Mouse (Mus musculus) neural tube, embryonic 11.5 days (tissue): ENCODE results near the gene Cacna1c. TPM values are rescaled to one million over a fixed set of nuclear protein-coding genes. Genes with fewer than 3 reads are reported as not detected.

Experiments used
- ATAC-seq: fragments of 200-750 bp; cut with Nextera tagmentation; 2 replicates; pipeline ENCODE4 v1.8.0; 2017; ENCODE audit warnings: moderate number of reproducible peaks, mild to moderate bottlenecking, moderate TSS enrichment, moderate library complexity; ENCODE audit not compliant: insufficient read depth, low FRiP score, low TSS enrichment
- DNase-seq: peaks from one replicate; pipeline ENCODE4 v3.0.0-alpha.2; 2015; ENCODE audit warnings: low spot score
- H3K27ac ChIP-seq: fragments of 300-500 bp; sonication (generic); 2 replicates; pipeline ENCODE4 v1.5.1; 2014; ENCODE audit warnings: low read depth, mild to moderate bottlenecking, low read length
- H3K27me3 ChIP-seq: fragments of 300-500 bp; sonication (generic); 2 replicates; pipeline ENCODE4 v1.6.1; 2014; ENCODE audit warnings: mild to moderate bottlenecking, low read length, mixed read lengths; ENCODE audit not compliant: control insufficient read depth, insufficient read depth
- H3K36me3 ChIP-seq: fragments of 300-500 bp; sonication (generic); 2 replicates; pipeline ENCODE4 v1.6.1; 2014; ENCODE audit warnings: mild to moderate bottlenecking, low read length, moderate library complexity, mixed read lengths; ENCODE audit not compliant: control insufficient read depth, insufficient read depth
- H3K4me1 ChIP-seq: fragments of 300-500 bp; sonication (generic); 2 replicates; pipeline ENCODE4 v1.6.1; 2014; ENCODE audit warnings: low read length, mixed read lengths; ENCODE audit not compliant: control insufficient read depth, insufficient read depth
- H3K4me2 ChIP-seq: fragments of 300-500 bp; sonication (generic); 2 replicates; pipeline ENCODE4 v1.6.1; 2014; ENCODE audit warnings: low read depth, mild to moderate bottlenecking, moderate library complexity
- H3K4me3 ChIP-seq: fragments of 300-500 bp; sonication (generic); 2 replicates; pipeline ENCODE4 v1.5.1; 2014; ENCODE audit warnings: low read depth, low read length
- H3K9ac ChIP-seq: fragments of 300-500 bp; sonication (generic); 2 replicates; pipeline ENCODE4 v1.6.1; 2014; ENCODE audit warnings: mild to moderate bottlenecking, low read length
- H3K9me3 ChIP-seq: fragments of 300-500 bp; sonication (generic); 2 replicates; pipeline ENCODE4 v1.6.1; 2016; ENCODE audit warnings: low read length; ENCODE audit not compliant: control insufficient read depth
- WGBS: fragments of 180-500 bp; shearing (Covaris S2); extraction: QIAGEN DNeasy Blood & Tissue Kit; methylation state at CpG from one replicate; pipeline ENCODE4 v1.1.7; 2014; 5-methylcytosine and 5-hydroxymethylcytosine counted together
- polyA plus RNA-seq: library from polyadenylated mRNA; unstranded; fragments of >200 nt; fragmentation: Nextera tagmentation; extraction: Ambion mirVana; gene quantifications from 2 replicates; pipeline ENCODE4 v1.2.1, GENCODE M21; 2014

Cacna1c gene
- polyA plus RNA-seq, 1 experiment from 2014 or later: 3.3 TPM

DNA sequence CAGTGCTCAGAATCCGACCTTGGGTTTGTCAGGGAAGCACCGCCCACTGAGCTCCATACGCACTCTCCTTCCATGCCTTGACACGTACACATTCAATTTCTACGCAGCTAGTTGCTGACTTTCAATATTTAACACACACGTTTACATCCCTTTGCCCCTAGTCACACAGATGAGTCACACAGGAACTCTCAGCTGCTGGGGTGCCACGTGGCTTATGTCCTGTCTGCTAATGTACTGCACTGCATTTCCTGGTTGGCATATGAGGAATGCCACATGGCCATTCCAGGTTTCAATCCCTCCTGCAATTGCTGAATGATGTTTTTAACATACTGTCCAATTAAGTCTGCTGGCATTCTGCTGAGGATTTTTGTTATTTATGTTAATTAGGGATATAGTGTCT, 574.4 kb downstream of the Cacna1c start:
- no peaks in the 10 kb centered on the region for H3K9me3 ChIP-seq
- no peak overlapping the region for H3K4me2 ChIP-seq
- H3K27me3 ChIP-seq: no peaks in the 10 kb centered on the region
- no peak for DNase-seq
- no peak overlapping the region for H3K9ac ChIP-seq
- H3K36me3 ChIP-seq: no peaks in the 10 kb centered on the region
- H3K4me1 ChIP-seq: no peaks in the 10 kb centered on the region
- H3K27ac ChIP-seq: no peak overlapping the region
- H3K4me3 ChIP-seq: no peak overlapping the region
- 82% methylated on average over 7 of the region's 7 CpGs for WGBS
- ATAC-seq: no peak

DNA sequence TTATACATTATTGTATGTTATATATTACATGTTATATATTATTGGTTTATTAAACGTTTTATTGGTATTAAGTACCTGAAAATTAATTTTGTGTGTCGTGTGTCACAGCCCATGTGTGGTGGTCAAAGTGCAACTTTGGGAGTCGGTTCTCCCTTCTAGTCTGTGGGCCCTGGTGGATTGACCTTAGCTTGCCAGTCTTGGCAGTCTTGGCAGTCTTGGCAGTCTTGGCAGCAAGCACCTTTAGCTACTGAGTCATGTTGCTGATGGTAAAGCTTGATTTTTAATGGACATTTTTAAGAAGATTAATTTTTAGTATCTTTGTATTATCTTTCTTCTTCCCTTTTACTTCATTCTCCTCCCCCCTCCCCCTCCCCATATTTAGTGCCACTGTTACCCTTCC, 574.8 kb downstream of the Cacna1c start:
- no peak for ATAC-seq
- WGBS: 90% methylated on average over 3 of the region's 3 CpGs

DNA sequence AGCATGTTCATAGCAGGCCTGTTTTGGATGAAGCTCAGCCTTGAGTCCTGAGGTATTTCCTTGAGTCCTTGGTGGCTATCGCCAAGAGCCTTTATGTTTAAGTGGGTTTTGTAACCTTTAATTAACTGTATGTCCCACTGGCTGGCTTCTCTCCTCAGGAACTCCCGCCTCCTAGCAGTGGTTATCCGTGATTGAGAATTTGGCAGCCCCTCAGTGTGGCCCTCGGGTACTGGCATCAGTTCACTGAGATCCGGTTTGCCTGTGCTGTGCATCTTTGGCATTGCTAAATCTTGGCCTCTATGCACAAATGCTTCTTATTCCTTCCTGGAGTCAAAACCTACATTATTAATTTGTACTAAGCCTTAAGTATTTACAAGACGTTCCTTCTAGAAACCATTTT, 587.3 kb downstream of the Cacna1c start:
- H3K27ac ChIP-seq: no peak overlapping the region
- ATAC-seq (no peak), DNase-seq (no peak)
- no peaks in the 10 kb centered on the region for H3K9me3 ChIP-seq
- H3K9ac ChIP-seq: no peak overlapping the region
- 88% methylated on average over 6 of the region's 6 CpGs for WGBS
- no peak overlapping the region for H3K4me3 ChIP-seq
- no peaks in the 10 kb centered on the region for H3K27me3 ChIP-seq
- H3K36me3 ChIP-seq: no peaks in the 10 kb centered on the region
- H3K4me1 ChIP-seq: no peaks in the 10 kb centered on the region
- no peak overlapping the region for H3K4me2 ChIP-seq

More for the DNA sequence above, 574.8 kb downstream of the Cacna1c start:
- H3K27ac ChIP-seq: no peak overlapping the region
- no peaks in the 10 kb centered on the region for H3K9me3 ChIP-seq
- H3K27me3 ChIP-seq: no peaks in the 10 kb centered on the region
- H3K36me3 ChIP-seq: no peaks in the 10 kb centered on the region
- no peak overlapping the region for H3K4me3 ChIP-seq
- H3K4me2 ChIP-seq: no peak overlapping the region
- DNase-seq: no peak
- H3K9ac ChIP-seq: no peak overlapping the region
- no peaks in the 10 kb centered on the region for H3K4me1 ChIP-seq

DNA sequence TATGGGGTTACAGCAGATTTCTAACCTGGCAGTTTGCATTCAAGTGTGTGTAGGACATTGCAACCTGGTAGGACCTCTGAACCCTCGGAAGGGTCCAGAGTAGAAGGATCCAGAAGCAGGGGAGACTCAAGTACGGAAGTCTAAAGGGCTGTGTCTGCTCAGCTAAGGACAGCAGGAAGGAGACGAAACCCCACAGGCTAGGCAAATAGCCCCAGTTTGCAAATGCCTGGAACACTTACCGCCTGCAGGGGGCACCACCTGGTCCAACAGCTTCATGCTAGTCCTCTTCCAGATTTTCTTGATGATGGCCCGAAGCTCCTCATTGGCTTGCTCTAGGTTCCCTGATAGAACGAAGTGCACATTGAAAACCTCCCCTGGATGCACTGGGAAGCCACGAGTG, 590.2 kb downstream of the Cacna1c start:
- Histone ChIP-seq H3K27ac (no peak overlapping the region), H3K27me3 (no peaks in the 10 kb centered on the region), H3K36me3 (no peaks in the 10 kb centered on the region; the same call in 1 of the 2 replicates), H3K9ac (no peak overlapping the region), H3K9me3 (no peaks in the 10 kb centered on the region), H3K4me2 (no peak overlapping the region), H3K4me3 (no peak overlapping the region), H3K4me1 (no peaks in the 10 kb centered on the region)
- no peak for DNase-seq
- ATAC-seq: no peak
- 74% methylated on average over 7 of the region's 7 CpGs for WGBS

DNA sequence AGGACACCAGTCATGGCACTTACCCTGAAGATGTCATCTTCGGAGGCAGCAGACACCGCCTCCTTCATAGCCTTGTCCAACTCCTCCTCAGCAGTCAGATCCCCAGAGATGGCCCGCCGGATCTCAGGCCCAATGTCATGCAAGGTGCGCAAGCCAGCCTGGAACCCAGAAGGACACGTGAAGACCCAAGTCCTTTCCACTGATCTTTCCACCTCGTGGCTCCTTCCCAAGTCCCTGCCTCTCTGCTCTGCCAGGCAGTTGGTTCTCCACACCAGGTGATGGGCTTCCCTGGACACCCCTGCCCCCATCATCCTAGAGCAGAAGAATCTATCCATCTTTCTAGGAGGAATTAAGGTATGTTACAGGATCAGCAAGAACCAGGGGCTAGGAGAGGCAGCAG, 592.4 kb downstream of the Cacna1c start:
- Histone ChIP-seq H3K36me3 (no peaks in the 10 kb centered on the region; the same call in 1 of the 2 replicates), H3K9me3 (no peaks in the 10 kb centered on the region), H3K9ac (no peak overlapping the region), H3K4me2 (no peak overlapping the region), H3K4me3 (no peak overlapping the region), H3K27me3 (no peaks in the 10 kb centered on the region), H3K4me1 (no peaks in the 10 kb centered on the region), H3K27ac (no peak overlapping the region)
- ATAC-seq: no peak
- 90% methylated on average over 7 of the region's 7 CpGs for WGBS
- no peak for DNase-seq

DNA sequence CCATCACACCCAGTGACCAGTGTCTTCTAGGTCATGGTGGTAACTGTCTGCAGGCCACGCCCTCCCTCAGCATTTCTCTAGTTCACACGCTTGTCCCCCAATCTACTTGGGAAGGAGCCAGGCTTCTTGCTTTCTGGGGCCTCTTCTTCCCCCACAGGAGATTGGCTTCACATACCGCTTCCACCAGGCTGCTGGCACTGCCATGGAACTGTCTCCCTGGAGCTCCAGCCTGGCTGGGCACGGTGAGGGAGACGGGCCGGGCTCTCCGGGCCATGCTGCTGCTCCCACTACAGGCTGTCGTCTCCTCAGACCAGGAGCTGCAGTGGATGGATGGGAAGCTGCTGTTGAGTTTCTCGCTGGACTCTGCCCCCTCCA, 600.5 kb downstream of the Cacna1c start:
- Histone ChIP-seq H3K27ac (no peak overlapping the region), H3K27me3 (peaks cover 7% of the 10 kb centered on the region; the same call in 1 of the 2 replicates), H3K4me2 (no peak overlapping the region), H3K4me1 (peaks cover 4% of the 10 kb centered on the region; the same call in 1 of the 2 replicates), H3K9me3 (no peaks in the 10 kb centered on the region), H3K9ac (no peak overlapping the region), H3K36me3 (no peaks in the 10 kb centered on the region), H3K4me3 (no peak overlapping the region)
- DNase-seq (no peak), ATAC-seq (no peak)
- 80% methylated on average over 9 of the region's 9 CpGs for WGBS

DNA sequence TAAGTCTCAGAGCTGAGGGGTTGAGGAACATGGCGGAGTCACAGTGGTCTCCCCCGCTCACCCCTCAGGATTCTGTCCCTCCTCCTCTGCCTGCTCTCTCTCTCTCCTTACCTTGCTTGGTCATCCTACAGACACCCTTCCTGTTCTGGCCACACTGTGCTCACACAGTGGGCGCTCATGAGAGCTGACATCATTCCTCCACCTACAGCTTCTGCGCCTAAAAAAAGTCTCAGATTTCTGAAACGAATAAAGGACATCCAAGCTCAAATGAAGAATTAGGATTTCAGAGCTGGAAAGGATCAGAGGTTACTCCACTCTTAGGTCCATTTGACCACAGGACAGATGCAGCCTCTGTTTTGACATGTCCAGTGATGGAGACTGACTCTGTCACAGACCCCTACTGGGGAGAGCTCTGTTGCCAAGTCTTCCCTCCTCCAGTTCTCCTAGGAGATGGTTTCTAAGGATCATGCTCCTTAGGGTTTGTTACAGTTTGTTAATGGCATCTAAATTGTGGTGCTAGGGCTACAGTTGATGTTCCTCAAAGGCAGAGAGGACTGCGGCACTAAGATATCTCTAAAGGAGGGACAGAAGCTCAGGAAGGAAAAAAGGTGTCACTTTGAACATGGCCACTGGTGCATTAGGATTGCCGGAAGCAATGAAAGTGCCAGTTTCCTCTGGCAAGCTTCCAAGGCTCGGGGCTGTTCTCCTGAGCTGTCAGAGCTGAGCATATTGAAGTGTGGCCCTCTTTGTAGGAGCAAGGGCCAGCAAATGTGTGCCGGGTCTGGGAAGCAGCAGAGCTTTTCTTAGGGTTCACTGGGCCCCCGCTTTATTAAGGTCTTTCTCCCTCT, 601.2 kb downstream of the Cacna1c start:
- Histone ChIP-seq H3K9ac (no peak overlapping the region), H3K27me3 (peaks cover 7% of the 10 kb centered on the region; the same call in 1 of the 2 replicates), H3K4me2 (no peak overlapping the region), H3K36me3 (no peaks in the 10 kb centered on the region), H3K9me3 (no peaks in the 10 kb centered on the region), H3K27ac (no peak overlapping the region), H3K4me3 (no peak overlapping the region), H3K4me1 (peaks cover 4% of the 10 kb centered on the region; the same call in 1 of the 2 replicates)
- ATAC-seq: no peak
- no peak for DNase-seq
- WGBS: 90% methylated on average over 10 of the region's 10 CpGs

DNA sequence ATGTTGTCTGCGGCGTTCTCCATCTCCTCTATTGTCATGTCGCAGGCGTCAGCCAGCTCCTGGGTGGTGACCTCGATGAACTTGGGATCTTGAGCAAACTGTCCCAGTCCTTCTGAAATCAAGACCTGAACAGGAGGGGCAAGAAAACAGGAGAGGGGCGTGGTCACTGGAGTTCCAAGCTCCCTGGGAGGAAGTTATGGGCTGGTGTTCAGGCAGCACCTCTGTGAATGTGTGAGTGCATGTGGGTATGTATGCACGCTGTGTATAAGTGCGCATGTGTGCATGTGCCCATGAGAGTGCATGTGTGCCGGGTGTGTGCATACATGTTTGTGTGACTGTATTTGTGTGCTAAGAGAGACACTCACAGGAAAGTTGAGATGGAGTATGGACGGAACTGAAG, 602.1 kb downstream of the Cacna1c start:
- Histone ChIP-seq H3K4me1 (peaks cover 4% of the 10 kb centered on the region; the same call in 1 of the 2 replicates), H3K36me3 (no peaks in the 10 kb centered on the region), H3K9ac (peak overlapping the region; percentile 51; the same call in 1 of the 2 replicates), H3K27me3 (peaks cover 7% of the 10 kb centered on the region; the same call in 1 of the 2 replicates), H3K27ac (no peak overlapping the region), H3K4me3 (peak overlapping the region; percentile 38), H3K9me3 (no peaks in the 10 kb centered on the region), H3K4me2 (peak overlapping the region; percentile 87)
- no peak for DNase-seq
- no peak for ATAC-seq
- 35% methylated on average over 10 of the region's 10 CpGs for WGBS
